Mouse (Mus musculus) kidney, postnatal 36 days (tissue): ENCODE measurements around the gene Glra3.
A peak's percentile ranks its signal among the peaks of the same experiment; 100 is the strongest.

ENCODE experiments used
- DNase-seq, 2 experiments: peaks; one replicate each; pipeline ENCODE4 v3.0.0; 2021 to 2022; ENCODE audit warnings: mixed read lengths in 2 of 2

Glra3 gene

GRCm38 (mm10) chr8:55939870-55940525, at the start of gene Glra3:
TSS of gene Glra3 (plus strand) at chr8:55940460.
- DNase-seq, result peak in 1 of 2 experiments; percentile 1

- no peak for DNase-seq
Measured at GRCm38 (mm10) chr8:55906848-55907247, 33.4 kb upstream of the Glra3 start, which contains the start of gene Adam29. TSS of gene Adam29 (minus strand) at chr8:55906948.

GRCm38 (mm10) chr8:55940526-55940880, 243 bp downstream of the Glra3 start:
- DNase-seq, result peak in 1 of 2 experiments; percentile 43

- no peak for DNase-seq
Measured at GRCm38 (mm10) chr8:55964759-55965320, 24.6 kb downstream of the Glra3 start.

GRCm38 (mm10) chr8:55997859-55998258, 57.6 kb downstream of the Glra3 start:
- DNase-seq, result no peak

GRCm38 (mm10) chr8:56054324-56054723, 114.1 kb downstream of the Glra3 start:
- DNase-seq, result no peak

- DNase-seq, result peak; percentile 21 to 76
Measured at GRCm38 (mm10) chr8:56063081-56063480, 122.8 kb downstream of the Glra3 start.

- DNase-seq, result no peak
Measured at GRCm38 (mm10) chr8:56070486-56071254, 130.4 kb downstream of the Glra3 start.

- no peak for DNase-seq
Measured at GRCm38 (mm10) chr8:56083654-56084053, 143.4 kb downstream of the Glra3 start.

GRCm38 (mm10) chr8:56094385-56094784, 154.1 kb downstream of the Glra3 start:
- peak; percentile 29 to 31 for DNase-seq

- no peak for DNase-seq
Measured at GRCm38 (mm10) chr8:56110296-56110695, 170.0 kb downstream of the Glra3 start.

GRCm38 (mm10) chr8:56129357-56129756, 189.1 kb downstream of the Glra3 start:
- no peak for DNase-seq

- DNase-seq, result no peak
Measured at GRCm38 (mm10) chr8:56150697-56151096, 210.4 kb downstream of the Glra3 start.

- DNase-seq, result no peak
Measured at GRCm38 (mm10) chr8:56151574-56151973, 211.3 kb downstream of the Glra3 start.

GRCm38 (mm10) chr8:56158966-56159365, 218.7 kb downstream of the Glra3 start:
- no peak for DNase-seq
